Mouse (Mus musculus): ENCODE data around the gene Acer3.

Acer3 gene

DNA sequence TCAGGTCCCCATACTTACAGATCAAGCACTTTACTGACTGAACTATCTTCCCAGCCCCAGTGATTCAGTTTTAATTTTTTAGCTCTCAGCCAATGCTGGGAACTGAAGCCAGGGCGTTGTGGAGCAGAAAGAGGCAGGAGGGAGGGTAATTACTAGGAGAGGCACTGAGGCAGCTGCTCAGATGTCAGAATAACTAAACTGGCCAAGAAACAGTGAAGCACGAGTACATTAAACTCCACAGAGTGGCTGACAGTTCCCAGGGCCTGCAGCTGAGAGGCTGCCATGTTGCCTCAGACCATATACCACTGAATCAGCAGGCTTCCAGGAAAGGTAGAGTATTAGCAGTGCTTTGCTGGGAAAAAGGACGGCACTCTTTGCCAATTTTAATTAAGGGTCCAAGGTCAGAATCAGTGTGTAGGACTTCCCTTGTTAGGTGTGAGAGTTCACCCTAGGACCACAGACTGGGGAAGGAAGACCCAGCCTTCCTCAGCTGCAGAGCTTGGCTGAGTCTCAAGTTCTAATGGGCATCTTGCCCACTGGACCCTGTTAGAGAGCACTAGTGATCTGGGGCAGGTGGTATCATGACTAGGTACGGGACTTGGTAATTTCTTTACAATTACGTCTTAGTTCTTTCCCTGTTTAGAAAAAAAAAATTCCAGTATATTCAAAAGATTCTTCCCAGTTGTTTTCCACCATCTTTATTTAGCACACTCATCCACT lies 11.8 kb upstream of the Acer3 start:
- DNase-seq (ENCODE audit: low spot score): no peak

- no peak for DNase-seq (ENCODE audit: low spot score)
Observed at GRCm38 (mm10) chr7:98331932-98332331, 10.9 kb upstream of the Acer3 start.

- no peak for DNase-seq (ENCODE audit: low spot score)
Observed at GRCm38 (mm10) chr7:98330375-98331002, 9.5 kb upstream of the Acer3 start.

DNA sequence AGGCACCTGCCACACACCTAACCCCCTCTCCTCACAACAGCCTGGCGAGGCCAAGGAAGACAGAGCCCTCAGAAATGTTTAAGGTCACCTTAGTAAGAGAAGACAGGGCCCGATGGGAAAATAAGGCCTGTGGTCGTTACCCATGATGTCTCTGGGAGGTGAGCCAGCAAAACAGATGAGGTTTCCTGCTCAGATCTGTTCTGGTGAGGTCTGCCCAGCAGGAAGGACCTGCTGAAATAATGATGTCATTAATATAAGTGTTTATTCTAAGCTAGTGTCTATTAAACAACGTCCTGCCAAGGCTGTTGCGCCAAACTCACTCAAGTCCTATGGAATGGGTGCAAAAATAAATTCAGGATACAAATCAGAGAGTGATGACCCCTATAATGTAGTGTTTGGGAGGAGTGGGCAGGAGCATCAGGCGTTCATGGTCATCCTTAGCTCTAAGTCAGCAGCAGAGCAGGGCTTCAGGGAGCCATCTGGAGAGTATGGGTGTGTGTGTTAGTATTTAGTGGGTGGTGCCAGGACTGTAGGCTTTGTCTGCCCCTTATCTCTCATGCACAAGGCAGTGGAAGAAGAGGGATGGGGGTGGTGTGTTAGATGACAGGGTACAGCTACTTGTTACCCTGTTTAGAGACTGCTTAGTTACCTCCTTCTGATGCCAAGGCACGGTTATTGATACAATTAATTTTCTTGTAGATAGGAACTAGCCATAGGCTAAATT lies 8.8 kb upstream of the Acer3 start:
- no peak for DNase-seq (ENCODE audit: low spot score)

DNA sequence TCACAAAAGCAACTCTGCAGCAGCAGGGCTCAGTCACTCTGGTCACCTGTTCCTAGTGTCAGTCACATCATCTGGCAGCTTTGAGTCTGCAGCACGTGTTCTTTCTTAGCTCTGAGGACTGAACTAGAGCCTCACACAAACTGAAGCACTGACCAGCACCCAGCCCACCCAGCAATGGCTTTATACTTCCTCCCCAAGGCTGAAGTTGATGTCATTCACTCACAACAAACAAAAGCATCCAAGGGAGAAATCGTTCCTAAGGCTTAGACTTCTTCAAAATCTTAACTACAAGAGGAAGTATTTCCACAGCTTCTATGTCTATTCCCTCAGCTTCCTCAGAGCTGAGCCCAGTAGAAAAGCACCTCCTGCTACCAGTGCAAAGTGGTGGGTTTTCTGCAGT lies 7.3 kb upstream of the Acer3 start:
- no peak for DNase-seq (ENCODE audit: low spot score)

GRCm38 (mm10) chr7:98326051-98326450 lies 5.0 kb upstream of the Acer3 start:
- DNase-seq (ENCODE audit: low spot score): no peak

DNA sequence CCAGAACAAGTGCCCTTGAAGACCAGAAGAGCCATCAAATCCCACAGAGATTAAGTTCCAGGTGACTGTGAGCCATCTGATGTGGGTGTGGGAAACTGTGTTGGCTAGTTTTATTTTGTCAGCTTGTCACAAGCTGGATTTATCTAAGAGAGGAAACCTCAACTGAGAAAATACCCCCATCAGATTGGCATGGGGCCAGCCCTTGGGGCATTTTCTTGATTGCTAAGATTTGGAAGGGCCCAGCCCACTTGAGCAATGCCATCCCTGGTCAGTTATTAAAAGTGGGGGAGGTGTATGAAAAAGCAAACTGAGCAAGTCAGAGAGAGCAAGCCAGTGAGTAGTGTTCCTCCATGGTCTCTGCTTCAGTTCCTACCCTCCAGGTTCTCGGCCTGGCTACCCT lies 3.2 kb upstream of the Acer3 start:
- DNase-seq (ENCODE audit: low spot score): no peak

DNA sequence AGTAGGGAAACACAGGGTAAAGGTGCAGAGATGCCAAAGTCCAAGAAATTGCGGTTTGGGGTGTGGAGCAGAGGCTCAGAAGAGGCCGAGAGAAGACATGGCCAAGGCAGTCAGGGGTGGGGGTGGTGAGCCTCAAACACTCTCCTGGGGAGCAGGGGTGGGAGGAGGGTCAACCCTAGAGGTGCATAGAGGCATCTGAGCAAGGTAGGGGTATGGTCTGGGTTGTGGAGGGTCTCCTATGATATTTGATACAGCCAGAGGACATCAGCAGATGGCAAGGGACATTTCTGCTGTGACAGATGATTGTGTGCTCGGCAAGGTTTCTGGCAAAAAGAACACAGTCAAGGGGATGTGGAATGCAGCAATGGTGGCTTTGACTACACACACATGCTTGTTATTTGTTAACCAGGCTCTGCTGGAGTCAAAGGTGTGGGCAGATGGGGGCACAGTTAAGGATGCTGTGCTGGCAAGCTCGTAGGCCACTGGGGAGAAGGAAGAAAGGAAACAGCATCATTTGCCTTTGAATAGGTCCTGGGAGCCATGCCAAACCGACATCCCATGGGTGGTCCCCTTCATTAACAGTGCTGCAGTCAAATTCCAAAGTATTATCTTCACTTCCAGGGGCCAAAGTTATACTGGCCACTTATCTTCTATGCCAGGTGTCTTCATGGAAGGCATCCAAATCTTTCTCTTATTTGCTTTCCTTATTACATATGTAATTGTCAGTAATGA lies 2.4 kb upstream of the Acer3 start:
- DNase-seq (ENCODE audit: low spot score): no peak

DNA sequence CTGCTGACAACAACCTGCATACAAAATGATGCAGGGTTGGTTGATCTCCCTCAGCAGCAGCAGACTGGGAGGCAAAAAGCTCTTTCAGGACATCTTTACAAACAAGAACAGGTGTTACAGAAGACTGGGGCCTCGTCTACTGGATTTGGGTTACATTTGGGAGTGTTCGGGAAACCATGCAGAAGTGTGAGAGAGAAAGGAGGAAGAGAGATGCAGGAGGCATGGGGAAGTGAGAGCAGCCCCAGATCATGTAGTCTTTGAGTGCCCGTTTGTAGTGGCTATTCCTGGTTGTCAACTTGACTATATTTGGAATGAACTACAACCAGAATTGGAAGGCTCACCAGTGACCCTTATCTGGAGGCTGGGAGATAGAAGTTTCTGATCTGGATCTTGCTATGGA lies 1.4 kb upstream of the Acer3 start:
- no peak for DNase-seq (ENCODE audit: low spot score)

DNA sequence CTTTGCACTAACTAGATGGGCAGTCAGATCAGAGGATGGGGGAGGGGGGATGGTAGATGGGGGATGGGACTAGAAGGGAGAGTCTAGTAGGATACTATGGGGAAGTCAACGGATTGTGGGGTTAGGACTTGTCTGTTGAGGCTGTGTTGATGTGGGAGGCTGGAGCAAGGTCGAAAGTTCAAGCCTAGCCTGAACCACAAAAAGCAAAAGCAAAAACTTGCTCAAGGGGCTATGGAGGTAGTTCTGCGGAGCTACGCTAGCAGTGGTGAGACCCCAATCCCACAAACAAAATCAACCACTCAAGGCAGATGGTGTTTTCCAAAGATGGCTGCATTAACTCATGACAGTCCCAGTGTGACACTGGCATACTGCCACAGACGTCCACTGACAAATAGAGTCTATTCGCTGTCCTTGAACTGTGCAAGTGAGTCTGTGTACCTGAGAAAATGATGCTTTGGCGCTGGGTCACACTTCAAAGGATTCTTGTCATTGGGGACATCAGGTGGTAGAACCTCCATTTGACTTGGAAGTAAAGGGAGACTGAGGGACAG lies 927 bp downstream of the Acer3 start:
- no peak for DNase-seq (ENCODE audit: low spot score)

DNA sequence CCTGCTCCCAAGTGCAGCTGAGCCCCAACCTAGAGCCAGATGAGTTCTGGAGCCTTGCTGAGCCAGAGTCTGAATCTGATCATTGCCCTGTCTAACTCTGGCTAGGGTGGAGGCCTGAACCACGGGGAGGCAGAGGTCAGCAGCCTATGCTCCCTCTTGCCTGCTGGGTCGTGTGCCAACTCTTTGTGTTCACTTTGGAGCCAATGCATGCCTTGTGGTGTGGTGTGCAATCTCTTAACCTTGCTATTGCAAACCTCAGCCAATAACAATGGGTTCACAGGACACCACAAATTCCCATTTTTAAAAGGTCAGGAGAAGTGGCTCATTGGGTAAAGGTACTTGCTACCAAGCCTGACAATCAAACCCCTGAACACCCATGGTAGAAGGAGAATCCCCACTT lies 4.4 kb downstream of the Acer3 start:
- no peak for DNase-seq (ENCODE audit: low spot score)

GRCm38 (mm10) chr7:98315087-98315486 lies 5.9 kb downstream of the Acer3 start:
- DNase-seq (ENCODE audit: low spot score): no peak

- DNase-seq (ENCODE audit: low spot score): no peak
Observed at GRCm38 (mm10) chr7:98312185-98312920, 8.7 kb downstream of the Acer3 start.

GRCm38 (mm10) chr7:98310266-98310665 lies 10.7 kb downstream of the Acer3 start:
- DNase-seq (ENCODE audit: low spot score): no peak

GRCm38 (mm10) chr7:98309219-98310030 lies 11.6 kb downstream of the Acer3 start:
- DNase-seq (ENCODE audit: low spot score): peak; percentile 95

- DNase-seq (ENCODE audit: low spot score): no peak
Observed at GRCm38 (mm10) chr7:98308607-98309218, 12.3 kb downstream of the Acer3 start.

DNA sequence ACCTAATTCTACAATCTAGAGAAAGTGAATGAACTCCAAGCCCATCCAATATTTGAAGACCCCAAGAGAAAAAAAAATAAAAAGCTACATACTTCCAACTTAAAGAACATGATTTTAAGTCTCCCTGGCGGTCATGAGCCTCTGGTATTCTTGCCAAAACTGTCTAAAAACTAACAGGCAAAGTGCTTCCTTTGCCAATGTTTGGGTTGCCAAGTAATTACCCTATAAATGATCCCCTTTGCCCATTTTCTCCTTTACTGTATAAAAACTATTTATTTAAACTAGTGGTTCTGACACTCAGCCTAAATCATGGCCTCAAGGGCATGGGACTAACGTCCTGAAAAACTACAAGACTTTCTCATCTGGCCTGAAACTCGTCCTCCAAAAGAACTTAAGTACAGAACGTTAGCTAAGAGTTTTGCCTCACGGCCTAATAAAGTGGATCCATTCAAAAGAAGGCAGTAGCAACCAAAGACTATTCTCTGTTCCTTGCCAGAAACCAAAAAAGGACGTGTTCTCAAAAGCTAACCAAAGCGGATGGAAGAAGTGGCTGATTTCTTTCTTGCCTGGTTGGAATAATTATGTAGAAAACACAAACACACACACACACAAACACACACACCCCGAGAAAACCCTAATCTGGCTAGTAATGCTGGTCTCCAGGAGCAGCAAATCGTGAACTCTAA lies 12.9 kb downstream of the Acer3 start:
- peak; percentile 2 for DNase-seq (ENCODE audit: low spot score)

DNA sequence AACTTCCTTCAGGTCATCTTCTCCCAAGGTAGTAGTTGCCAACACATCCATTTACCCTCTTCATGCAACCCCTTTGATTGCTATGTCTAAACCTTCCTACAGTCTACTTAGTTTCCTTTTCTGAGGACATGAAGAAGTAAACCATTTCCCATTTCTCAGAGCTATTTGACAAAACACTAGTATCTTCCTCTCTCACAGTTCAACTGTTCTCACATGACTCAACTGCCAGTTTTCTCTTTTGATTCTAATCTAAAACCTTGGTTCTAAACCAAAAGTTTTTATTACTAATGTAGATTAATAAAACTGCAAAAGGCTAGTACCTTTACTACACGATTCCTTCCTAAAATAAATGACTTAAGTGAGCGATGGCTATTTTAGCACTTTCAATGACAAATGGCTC lies 13.6 kb downstream of the Acer3 start:
- DNase-seq (ENCODE audit: low spot score): no peak

DNA sequence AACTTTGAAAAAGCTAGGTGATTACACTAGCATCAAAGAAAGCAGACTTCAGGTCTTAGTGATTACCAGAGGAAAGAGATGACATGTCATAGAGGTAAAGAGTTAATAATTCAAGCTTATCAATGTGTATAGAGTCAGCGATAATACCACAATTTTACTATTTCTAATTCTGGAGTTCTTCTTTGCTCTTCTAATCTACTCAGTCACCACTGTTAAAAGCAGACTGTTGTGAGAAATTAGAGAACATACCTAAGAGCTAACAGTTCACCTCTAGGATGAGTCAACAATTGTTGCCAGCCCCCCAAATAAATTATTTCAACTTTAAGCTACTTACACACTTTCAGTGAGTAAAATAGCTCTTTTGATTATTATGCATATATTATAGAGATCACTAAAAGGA lies 28.1 kb downstream of the Acer3 start:
- no peak for DNase-seq (ENCODE audit: low spot score)

DNA sequence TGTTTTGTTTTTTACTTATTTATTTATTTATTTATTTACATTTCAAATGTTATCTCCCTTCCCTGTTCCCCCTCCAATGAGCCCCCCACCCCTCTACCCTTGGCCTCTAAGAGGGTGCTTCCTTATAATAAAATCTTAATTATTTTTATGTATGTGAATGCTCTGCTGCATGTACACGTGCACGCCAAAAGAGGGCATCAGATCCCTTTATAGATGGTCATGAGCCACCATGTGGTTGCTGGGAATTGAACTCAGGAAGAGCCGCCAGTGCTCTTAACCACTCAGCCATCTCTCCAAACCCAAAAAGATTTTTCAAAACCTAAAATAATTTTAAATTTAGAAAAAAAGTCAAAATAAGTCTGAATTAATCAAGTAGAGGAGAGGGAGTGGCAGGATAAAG lies 31.4 kb downstream of the Acer3 start:
- DNase-seq (ENCODE audit: low spot score): no peak
